Mouse (Mus musculus): ENCODE data around the gene Gm11983.

- TF ChIP-seq CTCF (IDR thresholded peaks at IDR 0.05) (no peak), EP300 (IDR thresholded peaks at IDR 0.05; ENCODE audit: insufficient read depth, low read depth, low read length) (no peak)
Measured at GRCm38 (mm10) chr11:6814486-6814885, 23.0 kb downstream of the Gm11983 start.

Measured in heart, adult 2 months (tissue).